Mouse (Mus musculus): Measurements from ENCODE around the gene Kxd1.

DNA sequence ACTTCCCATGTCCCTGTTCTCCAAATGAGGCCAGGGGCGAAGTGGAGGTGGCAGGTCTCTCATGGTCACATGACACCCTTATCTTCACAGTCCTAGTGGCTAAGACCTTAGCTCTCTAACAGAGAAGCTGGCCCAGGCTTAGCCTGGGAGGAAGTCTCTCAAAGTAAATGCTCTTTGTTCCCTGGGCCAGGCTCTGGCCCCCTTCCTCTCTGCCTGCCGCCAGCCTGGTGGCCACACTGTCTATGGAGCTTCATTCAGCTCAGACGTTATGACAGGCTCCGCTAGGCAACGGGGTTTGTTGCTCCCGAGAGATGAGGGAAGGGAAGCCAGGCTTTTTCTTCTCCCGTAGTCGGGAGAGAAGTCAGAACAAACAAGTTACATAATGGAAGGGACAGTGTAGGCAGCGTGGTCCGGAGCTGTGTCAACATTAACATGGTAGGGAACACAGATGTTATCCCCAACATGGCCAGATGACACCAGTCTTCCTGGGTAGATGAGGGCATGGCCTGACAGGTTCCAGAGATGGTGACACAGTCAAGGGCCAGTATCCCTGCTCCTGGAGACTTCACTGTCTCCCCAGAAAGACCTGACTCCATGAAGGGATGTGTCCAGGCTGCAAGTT lies 58.4 kb downstream of the Kxd1 start:
- TF ChIP-seq CTCF (conservative IDR thresholded peaks at IDR 0.05; ENCODE audit: low read length), result no peak
- TF ChIP-seq POU5F1 (IDR thresholded peaks at IDR 0.05; ENCODE audit: borderline replicate concordance, low read length), result no peak
